Mouse (Mus musculus): Measurements from ENCODE around the gene Slc26a10.

Gene Slc26a10

DNA sequence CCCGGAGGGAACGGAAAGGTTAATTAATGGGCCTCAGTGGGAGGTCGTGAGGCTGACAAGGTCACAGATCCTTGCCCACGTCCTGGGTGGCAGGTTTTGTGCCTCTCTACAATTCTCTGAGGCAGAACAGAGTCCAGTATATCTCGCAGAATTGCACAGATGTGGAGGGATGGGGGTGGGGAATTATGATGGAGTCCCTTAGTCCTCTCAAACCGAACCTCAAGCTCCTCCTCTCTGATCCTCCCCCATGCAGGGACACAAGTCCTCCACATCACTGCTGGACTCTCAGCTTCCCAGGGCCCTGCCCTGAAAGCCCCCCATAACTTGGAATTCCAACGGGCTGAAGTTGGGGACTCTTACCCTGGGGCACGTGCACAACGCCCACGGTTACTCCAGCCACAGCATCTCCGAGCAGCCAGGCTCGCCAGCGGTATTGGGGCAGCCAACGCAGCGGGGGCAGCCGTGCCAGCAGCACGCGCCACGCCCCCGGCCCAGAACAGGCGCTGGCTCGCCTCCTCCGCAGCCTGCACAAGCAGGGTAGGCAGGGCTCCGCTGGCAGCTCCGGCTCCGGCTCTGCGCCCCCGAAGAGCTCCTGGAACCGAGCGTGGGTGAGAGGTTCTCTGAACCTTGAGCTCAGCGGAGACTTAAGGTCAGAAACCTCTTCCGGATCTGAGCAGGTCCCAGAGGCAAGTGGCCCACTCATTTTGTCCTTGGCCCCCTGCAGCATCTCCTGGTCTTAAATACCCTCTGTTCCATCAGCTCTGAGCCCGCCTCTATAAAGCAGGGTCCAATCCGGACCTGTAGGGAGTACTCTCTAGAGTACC is at the start of gene Slc26a10:
Slc26a10 (minus strand) TSS at position 775 of the 824 bp plus-strand sequence.
- no peak for DNase-seq (ENCODE audit: low read depth, low spot score)

DNA sequence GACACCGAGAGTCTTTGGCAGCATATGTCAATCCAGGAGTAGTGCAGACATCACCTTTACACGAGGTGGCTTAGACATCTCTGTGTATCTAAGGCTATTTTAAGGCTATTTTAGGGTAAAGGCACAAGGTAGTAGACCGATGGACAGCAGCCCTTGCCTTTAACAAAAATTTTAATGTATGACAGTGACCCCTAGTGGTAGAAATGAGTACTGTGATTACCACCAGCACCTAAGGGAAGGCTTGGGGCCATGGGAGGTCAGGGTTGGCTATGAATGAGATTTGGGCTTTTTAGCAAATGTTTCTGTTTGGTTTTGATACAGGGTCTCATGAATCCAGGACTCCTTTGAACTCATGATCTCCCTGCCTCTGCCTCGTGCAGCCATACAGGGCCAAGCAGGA is 48.5 kb upstream of the Slc26a10 start:
- DNase-seq (ENCODE audit: low read depth, low spot score): peak; percentile 62

DNA sequence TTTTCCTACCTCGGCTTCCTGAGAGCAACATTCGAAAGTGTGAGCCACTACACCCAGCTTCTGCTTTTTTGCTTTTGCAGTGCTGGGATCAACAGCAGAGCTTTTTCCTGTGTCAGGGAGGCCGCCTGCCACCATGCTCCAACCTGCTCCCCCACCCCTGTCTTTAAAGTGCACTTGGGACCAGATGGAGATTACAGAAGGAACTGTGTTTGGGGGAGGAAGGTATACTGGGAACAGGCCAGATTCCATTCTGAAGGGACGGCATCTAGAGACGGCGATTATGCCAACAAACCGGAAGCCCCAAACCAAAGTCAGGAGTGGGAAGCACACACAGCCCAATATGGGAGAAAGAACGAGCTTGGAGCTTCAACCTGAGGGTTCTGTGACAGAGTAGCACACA is 46.7 kb upstream of the Slc26a10 start:
- no peak for DNase-seq (ENCODE audit: low read depth, low spot score)

DNA sequence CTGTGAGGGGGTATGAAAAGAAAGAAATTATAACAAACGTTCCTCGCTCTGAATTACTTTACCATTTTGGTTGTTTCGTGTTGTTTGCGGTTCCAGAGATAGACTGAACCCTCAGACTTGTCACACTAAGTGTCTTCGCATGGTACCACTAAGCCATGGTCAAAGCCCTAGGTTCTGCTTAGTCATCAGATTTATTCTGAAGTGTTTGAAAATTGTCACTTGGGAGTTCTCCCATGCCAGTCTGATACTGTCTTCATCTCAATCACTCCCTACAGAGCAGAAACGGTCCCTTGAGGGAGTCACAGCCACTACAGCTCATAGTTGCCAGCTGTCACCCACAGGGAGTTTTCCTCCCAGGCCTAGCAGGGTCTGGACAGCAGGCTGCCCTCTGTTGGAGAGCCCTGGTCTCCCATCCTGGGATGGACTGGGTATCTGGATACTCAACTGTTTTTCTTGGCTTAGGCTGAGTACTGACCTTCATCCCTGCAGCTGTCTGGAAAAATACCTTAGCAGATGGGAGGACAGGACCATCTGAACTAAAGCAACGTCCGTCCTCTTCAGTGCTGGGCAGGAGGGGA is 46.0 kb upstream of the Slc26a10 start:
- DNase-seq (ENCODE audit: low read depth, low spot score): no peak

DNA sequence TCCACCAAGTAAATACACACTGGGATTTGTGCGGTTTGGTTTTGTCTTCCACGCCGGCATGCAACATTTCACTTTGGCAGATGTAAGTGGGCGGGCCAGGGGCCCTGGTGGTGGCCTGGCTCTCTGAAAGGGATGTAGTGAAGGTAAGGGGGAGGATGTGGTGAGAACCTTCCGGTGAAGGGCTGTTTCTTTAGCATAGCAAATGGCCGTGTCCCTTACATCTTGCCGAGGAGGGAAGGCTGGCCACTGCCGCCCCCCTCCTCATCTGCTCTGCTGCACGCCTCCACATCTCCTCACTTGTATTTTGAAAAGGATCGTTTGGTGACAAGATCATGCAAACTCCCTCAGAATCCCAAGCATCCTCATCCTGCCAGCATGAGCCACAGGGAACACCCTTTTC is 45.3 kb upstream of the Slc26a10 start:
- no peak for DNase-seq (ENCODE audit: low read depth, low spot score)

DNA sequence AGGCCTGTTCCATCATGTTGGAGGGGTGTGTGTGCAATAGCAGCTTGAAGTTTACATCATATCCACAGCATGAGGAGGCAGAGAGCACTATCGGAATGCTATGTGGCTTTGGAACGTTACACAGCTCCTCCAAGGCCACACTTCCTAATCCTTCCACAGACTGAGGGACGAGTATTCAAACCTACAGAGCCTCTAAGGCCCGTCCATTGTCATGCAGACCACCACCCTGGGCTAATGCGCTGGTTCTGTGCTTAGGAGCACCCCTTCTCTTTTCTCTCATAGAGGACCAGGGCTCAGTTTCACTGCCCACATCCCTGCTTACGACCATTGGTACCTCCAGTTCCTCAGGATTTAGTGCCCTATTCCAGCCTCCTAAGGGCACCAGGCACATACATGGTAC is 44.8 kb upstream of the Slc26a10 start:
- DNase-seq (ENCODE audit: low read depth, low spot score): no peak

DNA sequence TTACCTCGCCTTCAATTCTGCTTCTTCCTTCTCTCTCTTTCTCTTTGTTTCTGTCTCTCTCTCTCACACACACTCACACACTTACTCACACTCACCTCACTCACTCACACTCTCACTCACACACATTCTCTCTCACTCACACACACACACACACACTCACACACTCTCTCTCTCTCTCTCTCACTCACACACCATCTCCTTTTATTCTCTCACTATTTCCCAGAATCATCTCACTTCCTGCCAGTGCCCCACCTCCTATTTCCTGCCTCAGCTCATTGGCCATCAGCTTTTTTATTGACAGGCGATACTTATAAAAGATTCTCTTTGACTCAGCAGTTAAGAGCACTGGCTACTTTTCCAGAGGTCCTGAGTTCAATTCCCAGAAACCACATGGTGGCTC is 37.9 kb upstream of the Slc26a10 start:
- no peak for DNase-seq (ENCODE audit: low read depth, low spot score)

DNA sequence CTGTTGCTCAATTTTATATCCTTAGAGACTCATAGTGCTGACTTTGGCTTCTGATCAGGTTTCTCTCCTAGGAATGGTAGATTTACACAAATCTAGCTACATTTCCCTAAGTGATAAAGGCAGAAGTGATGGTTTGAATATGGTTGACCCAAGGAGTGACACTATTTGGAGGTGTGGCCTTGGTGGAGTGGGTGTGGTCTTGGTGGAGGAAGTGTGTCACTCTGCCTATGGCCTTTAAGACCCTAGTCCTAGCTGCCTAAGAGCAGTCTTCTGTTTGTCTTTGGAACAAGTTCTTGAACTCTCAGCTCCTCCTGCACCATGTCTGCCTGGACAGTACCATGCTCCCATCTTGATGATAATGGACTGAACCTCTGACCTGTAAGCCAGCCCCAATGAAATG is 36.7 kb upstream of the Slc26a10 start:
- no peak for DNase-seq (ENCODE audit: low read depth, low spot score)

DNA sequence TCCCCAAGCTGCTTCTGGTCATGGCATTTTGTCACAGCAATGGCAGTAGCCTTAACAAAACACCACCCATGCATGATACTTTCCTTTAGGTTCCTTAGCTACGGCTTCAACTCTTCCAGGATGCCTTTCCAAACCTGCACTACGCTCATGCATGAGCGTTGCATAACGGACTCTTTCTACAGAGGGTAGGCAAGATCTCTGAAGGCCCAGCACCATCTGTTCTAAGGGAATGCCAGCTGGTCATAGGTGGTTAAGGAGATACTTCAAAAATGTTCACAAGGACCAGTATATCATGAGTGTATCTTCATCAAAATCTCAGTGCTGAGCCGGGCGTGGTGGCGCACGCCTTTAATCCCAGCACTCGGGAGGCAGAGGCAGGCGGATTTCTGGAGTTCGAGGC is 36.0 kb upstream of the Slc26a10 start:
- DNase-seq (ENCODE audit: low read depth, low spot score): no peak

DNA sequence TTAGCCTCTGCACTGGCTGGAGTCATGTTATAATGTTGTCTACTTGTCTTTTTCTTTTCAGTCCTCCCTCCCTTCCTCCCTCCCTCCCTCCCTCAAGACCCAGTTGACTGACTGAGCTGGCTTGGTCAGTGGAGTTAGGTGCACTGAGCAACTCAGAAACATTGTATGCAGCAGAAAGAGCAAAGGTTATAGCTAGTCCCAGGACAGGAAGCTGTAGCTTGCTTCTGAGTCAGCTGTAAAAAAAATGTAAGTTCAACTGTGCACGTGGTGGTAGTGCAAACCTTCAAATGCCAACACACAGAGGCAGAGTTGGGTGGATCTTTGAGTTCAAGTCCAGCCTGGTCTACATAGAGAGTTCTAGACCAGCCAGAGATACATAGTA is 34.0 kb upstream of the Slc26a10 start:
- no peak for DNase-seq (ENCODE audit: low read depth, low spot score)

DNA sequence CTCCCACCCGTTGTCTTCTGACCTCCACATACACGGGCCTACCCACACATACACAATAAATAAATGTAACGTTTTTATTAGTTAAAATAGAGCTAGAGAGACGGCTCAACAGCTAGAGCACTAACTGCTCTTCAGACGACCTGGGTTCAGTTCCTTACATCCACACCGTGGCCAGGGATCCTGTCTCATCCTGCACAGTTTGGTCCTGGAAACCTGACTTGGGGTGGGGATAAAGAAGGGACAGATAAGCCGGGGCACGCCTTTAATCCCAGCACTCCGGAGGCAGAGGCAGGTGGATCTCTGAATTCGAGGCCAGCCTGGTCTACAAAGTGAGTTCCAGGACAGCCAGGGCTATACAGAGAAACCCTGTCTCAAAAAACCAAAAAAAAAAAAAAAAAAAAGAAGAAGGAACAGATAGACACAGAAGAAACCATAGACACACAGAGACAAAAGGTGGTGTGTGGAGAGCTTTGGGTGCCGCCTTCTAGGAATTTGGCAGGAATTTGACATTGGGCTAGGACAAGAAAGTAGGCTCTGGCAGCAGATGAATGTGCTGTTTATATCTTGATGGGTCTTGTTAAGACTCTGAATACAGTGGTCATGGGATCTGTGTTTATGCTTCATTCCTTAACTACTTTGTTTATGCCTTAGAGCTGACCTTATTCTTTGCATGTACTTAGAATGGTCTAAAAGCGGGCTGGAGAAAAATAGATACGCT is 33.4 kb upstream of the Slc26a10 start:
- DNase-seq (ENCODE audit: low read depth, low spot score): no peak

DNA sequence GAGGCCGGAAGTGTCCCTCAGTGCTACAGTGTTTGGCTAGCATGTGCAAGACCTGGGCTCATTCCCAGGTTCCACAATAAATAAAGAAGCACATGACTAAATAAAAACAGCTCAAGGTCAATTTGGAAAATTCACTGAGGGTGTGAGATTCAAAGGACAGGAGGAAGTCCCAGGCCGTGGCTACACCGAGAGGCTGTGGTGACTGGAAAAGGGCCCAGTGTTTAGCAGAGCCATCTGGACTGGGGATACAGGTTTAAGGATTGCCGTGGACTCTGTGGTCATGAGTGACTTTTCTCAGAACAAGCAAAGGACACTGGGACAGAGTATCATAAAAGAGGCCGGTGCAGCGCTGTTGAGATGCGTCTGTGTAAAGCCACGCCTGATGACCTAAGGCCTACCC is 32.8 kb upstream of the Slc26a10 start:
- DNase-seq (ENCODE audit: low read depth, low spot score): no peak

DNA sequence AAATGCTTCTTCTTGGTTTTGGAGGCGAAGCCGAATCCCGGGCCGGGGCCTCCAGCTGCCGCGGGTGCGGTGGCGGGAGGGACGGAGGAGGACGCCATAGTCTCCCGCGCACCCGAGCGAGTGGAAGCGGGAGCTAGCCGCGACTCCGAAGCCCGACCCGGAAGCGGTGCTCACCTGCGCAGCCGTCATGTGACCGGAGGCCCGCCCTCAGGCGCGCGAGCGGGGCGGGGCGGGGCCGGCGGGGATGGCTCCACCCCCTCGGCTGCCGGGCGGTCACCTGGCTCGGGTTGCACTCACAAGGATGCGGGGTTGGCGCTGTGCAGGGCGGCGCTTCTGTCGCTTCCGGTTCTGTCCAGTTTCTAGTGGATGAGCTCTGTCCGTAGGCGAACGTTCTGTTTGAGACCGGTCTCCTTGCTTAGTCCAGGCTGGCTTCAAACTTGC is 31.0 kb upstream of the Slc26a10 start, which contains the start of gene Pip4k2c:
Pip4k2c (minus strand) TSS at position 172 of the 441 bp plus-strand sequence.
- peak; percentile 72 for DNase-seq (ENCODE audit: low read depth, low spot score)

DNA sequence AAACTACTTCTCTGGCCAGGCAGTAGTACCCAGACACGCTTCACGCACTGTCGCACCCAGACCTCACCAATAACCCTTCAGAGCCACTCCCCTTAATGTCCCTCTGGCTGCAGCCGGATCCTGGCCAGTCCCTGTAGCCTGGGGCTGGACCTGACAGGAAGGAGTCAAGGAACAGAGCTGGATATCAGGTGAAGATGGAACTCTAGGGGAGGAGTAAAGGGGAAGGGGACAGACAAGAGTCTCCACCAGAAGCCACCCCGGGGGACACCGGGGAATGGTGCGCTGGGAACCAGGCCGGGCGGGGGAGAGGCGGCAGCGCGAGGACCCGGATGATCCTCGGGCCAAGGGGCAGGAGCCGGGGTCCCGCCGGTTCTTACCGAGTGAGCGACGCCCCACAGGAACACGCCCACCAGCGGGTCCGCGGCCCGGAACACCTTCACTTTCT is 30.5 kb upstream of the Slc26a10 start:
- DNase-seq (ENCODE audit: low read depth, low spot score): no peak

DNA sequence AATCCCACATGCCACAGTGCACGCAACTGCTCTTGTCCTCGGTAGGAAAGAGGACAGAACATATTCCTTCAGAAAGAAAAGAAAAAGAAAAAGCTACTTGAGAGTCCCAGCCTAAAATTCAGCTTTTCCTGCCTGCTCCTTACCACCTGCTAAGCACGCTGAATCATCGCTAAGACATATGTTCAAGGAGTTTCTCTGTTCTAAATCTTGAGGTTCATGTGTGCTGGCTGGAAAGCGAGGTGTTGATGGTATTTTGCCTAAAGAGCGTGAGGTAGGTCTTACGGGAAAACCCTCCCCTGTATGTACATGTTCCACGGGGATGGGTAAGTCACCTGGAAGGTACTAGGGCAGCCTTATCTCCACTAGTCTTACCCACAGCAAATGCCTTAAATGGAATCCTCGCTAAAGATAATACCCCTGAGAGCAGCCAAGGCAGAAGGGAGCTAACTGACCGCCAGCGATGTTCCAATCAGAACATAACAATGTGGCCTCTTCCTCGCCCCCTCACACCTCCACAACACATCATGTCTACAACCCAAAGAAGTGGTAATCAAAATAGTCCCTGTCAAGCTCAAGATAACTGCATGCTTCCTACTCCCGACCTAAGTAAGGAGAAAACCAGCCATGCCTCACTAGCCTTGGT is 29.6 kb upstream of the Slc26a10 start:
- no peak for DNase-seq (ENCODE audit: low read depth, low spot score)

DNA sequence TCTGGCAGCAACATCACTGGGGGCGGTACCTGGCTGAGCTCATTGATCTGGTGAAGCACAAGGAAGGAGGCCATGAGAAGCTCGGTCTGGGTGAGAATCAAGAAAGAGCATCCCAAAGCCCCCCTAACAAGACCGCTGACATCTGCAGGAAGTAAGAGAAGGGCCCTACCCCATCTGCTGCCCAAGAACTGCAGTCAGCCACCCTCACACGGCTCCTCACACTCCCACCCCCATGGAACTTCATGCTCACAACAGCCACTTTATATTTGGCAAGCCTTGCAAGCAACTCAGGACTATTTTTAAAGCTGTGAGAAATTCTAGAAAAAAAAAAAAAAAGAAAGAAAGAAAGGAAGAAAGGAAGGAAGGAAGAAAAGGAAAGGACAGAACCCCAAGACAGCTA is 28.5 kb upstream of the Slc26a10 start:
- no peak for DNase-seq (ENCODE audit: low read depth, low spot score)

DNA sequence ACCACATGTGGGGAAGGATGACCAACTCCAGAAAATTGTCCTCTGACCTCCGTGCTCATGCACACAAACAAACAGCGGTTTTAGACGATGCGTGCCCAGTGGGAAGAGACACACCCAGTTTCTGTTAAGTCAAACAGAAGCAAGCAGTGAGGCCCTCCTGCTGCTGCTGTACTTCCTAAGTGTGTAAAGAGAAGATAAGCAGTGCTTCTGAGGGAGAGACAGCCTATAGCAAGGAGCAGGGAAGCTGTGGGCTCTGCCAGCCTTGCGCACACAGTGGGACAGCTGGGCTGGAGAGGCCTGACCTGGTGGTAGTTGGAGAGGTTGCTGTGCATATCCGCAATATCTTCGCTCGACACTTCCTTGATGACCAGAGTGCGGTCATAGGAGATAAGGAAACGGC is 24.9 kb upstream of the Slc26a10 start:
- DNase-seq (ENCODE audit: low read depth, low spot score): no peak

DNA sequence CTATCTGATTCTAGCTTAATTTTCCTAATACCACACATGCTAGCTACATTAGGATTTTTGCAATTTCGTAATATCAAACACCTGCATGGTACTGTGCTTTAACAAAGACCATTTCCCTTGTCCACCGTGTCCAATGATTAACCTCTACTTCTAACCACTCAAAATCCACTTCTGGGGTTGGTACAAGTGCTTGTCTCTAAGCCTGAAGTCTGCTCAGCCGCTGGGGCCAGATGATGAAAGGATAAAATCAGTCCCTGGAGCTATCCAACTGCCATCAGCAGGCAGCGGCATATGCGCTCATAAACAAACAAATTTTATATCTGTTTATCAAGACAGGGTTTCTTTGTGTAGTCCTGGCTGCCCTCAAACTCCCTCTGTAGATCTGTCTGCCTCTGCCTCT is 24.1 kb upstream of the Slc26a10 start:
- DNase-seq (ENCODE audit: low read depth, low spot score): no peak

DNA sequence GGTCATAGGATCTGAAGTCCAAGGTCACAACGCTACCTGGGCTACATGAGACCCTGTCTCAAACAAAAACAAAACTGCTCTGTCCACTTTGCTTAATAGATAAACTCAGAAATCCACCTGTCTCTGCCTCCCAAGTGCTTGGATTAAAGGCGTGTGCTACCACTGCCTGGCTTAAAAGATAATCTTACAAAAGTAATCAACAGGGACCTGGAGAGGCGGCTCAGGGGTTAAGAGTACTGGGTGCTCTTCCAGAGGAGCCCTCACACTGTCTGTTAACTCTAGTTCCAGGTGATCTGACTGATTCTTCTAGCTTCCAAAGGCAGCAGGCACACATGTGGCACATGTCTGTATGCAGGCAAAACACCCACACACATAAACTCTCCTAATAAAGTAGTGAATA is 22.7 kb upstream of the Slc26a10 start:
- no peak for DNase-seq (ENCODE audit: low read depth, low spot score)

DNA sequence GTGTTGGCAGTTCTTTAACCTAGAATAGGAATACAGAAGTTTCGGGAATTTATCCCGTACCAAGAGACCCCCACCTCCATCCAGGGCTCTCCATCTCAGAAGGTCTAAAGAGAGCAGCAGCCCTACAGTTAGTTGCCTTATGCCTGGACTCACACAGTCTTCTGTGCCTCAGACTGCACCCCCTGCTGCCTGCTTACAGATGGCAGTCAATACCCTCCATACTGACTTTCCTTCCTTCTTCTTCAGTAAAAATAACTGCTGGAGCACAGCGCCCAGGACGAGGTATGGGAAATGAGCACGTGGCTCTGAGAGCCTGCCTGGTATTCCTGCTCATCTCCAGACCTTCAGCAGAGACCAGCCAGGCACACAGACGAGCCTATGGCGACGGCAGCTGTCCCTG is 19.8 kb upstream of the Slc26a10 start:
- DNase-seq (ENCODE audit: low read depth, low spot score): no peak

DNA sequence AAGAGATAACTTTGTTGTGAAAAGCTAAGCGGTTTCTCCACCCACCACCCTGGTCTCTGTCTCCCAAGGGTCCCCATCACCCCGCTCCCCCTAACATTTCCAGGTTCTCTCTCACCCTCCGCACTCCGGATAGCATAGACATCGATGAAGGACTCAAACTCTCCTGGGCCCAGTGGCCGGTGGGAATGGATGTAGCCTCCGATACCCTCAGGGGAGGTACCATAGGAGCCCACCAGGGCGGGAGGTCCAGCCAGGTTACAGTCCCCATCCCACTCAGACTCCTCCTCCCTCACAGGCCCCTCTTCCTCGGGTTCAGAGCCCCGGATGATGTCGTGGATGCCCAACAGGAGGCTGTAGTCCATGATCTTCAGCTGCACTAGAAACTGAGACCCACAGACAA is 19.0 kb upstream of the Slc26a10 start:
- no peak for DNase-seq (ENCODE audit: low read depth, low spot score)

DNA sequence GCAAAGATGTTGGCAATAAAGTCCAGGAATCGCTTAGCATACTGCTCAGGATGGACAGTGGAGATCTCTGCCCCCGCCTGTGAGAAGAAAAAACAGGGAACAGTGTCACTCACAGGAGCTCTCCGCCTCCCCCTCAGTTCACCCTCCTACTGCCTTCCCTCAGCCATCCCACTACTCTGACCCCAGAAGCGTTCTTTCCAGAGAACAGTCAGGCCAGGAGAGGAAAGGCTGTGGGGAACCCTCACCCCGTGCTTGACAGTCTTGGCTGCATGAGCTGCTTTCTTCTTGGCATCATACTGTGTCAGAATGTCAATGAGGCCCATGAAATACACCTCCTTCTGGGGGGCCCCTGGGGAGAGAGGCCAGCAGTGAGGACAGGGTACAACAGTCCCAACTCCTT is 18.6 kb upstream of the Slc26a10 start:
- no peak for DNase-seq (ENCODE audit: low read depth, low spot score)
